Mouse (Mus musculus): ENCODE results near the gene Fam135a. TPM values are rescaled to one million over a fixed set of nuclear protein-coding genes. Genes with fewer than 3 reads are reported as not detected.

The Fam135a gene
- total RNA-seq (2012; rRNA removed) (not detected in 2 replicates), polyA plus RNA-seq (2012; ENCODE audit: insufficient read depth in 1 of 2, insufficient read length in 2 of 2, low read depth in 1 of 2, low replicate concordance in 2 of 2, missing spikeins in 1 of 2) (not detected)

- H3K79me2 ChIP-seq (ENCODE audit: control insufficient read depth, insufficient read depth, low read length, poor library complexity), result no peaks in the 10 kb centered on the region
- H3K9ac ChIP-seq (ENCODE audit: control insufficient read depth, low read depth, low read length, poor library complexity, severe bottlenecking), result no peak within 1 kb of the TSS
- no peaks in the 10 kb centered on the region for H3K36me3 ChIP-seq (ENCODE audit: control insufficient read depth in 1 of 2, insufficient read depth in 2 of 2, low read length in 2 of 2)
- H3K4me3 ChIP-seq (ENCODE audit: control insufficient read depth in 1 of 2, insufficient read depth in 1 of 2, low read depth in 2 of 2, low read length in 2 of 2), result no peak within 1 kb of the TSS
- H3K4me1 ChIP-seq (ENCODE audit: control insufficient read depth in 1 of 2, insufficient read depth in 2 of 2, low read length in 2 of 2), result no peaks in the 10 kb centered on the region
- no peaks in the 10 kb centered on the region for H3K9me3 ChIP-seq (replicated peaks; ENCODE audit: insufficient read depth, low read length)
- DNase-seq (ENCODE audit: low read depth, low spot score), result no peak
- H3K27me3 ChIP-seq (ENCODE audit: control insufficient read depth in 1 of 2, insufficient read depth in 2 of 2, low read length in 2 of 2), result no peaks in the 10 kb centered on the region; a peak in 1 of 4 replicates
- TF ChIP-seq MEF2A (IDR thresholded peaks at IDR 0.05; ENCODE audit: extremely low read depth, insufficient replicate concordance, low read depth, low read length, poor library complexity, severe bottlenecking), result no peak
- TF ChIP-seq POLR2AphosphoS2 (IDR thresholded peaks at IDR 0.05; ENCODE audit: low read length), result no peak
- no peak for TF ChIP-seq POLR2AphosphoS5 (IDR thresholded peaks at IDR 0.05; ENCODE audit: borderline replicate concordance, low read depth, low read length)
- no peak for TF ChIP-seq HCFC1 (IDR thresholded peaks at IDR 0.05; ENCODE audit: low read depth, low read length)
- TF ChIP-seq USF2 (IDR thresholded peaks at IDR 0.05; ENCODE audit: borderline replicate concordance in 1 of 2, insufficient read depth in 1 of 2, low read depth in 1 of 2, low read length in 2 of 2), result no peak
- no peak for TF ChIP-seq MYC (IDR thresholded peaks at IDR 0.05; ENCODE audit: low read depth, low read length)
- no peak for TF ChIP-seq TBP (IDR thresholded peaks at IDR 0.05; ENCODE audit: low read depth, low read length)
- no peak for TF ChIP-seq GATA1 (IDR thresholded peaks at IDR 0.05; ENCODE audit: low read depth, low read length)
- no peak for TF ChIP-seq MYB (IDR thresholded peaks at IDR 0.05; ENCODE audit: low read depth, low read length)
- no peak for TF ChIP-seq ZC3H11A (IDR thresholded peaks at IDR 0.05; ENCODE audit: low read depth, low read length)
- no peak for TF ChIP-seq CHD2 (IDR thresholded peaks at IDR 0.05; ENCODE audit: low read length)
- no peak for TF ChIP-seq UBTF (IDR thresholded peaks at IDR 0.05; ENCODE audit: borderline replicate concordance, insufficient read depth, low read depth, low read length)
- no peak for TF ChIP-seq SIN3A (IDR thresholded peaks at IDR 0.05; ENCODE audit: low read length)
- no peak for TF ChIP-seq JUND (IDR thresholded peaks at IDR 0.05; ENCODE audit: low read depth, low read length)
- TF ChIP-seq TAL1 (IDR thresholded peaks at IDR 0.05; ENCODE audit: low read length), result no peak
- H3K27ac ChIP-seq (ENCODE audit: control insufficient read depth, low read depth, low read length), result no peak within 1 kb of the TSS
Measured at GRCm38 (mm10) chr1:24099926-24100869, at the start of gene Fam135a. TSS of gene Fam135a (minus strand) at chr1:24100341.

DNA sequence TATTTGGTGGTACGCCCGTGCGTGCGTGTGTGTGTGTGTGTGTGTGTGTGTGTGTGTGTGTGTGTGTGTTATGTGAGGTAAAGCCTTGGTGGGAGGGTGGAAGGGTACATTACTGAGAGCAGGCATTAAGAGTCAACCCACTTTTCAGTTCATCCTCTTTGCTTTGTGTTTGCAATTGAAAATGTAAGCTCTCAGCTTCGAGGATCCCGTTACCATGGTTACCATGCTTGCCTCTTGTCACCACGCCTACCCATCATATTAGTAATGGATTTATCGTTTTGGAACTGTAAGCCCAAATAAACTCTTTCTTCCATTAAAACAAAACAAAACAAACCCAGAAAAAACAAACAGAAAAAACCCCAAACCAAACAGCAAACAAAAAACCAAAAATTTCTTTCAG lies 43.4 kb upstream of the Fam135a start:
- H3K36me3 ChIP-seq (ENCODE audit: control insufficient read depth in 1 of 2, insufficient read depth in 2 of 2, low read length in 2 of 2), result no peaks in the 10 kb centered on the region

More for the DNA sequence above, 43.4 kb upstream of the Fam135a start:
- no peaks in the 10 kb centered on the region for H3K9me3 ChIP-seq (replicated peaks; ENCODE audit: insufficient read depth, low read length)
- no peaks in the 10 kb centered on the region for H3K27me3 ChIP-seq (ENCODE audit: control insufficient read depth in 1 of 2, insufficient read depth in 2 of 2, low read length in 2 of 2)
- H3K4me1 ChIP-seq (ENCODE audit: control insufficient read depth in 1 of 2, insufficient read depth in 2 of 2, low read length in 2 of 2), result no peaks in the 10 kb centered on the region
- no peak for DNase-seq (ENCODE audit: low read depth, low spot score)
- TF ChIP-seq ZNF384 (IDR thresholded peaks at IDR 0.05; ENCODE audit: low read depth, low read length), result no peak
- no peak for TF ChIP-seq ZMIZ1 (IDR thresholded peaks at IDR 0.05; ENCODE audit: low read depth, low read length)
- no peak for TF ChIP-seq TBP (IDR thresholded peaks at IDR 0.05; ENCODE audit: low read depth, low read length)
- TF ChIP-seq UBTF (IDR thresholded peaks at IDR 0.05; ENCODE audit: borderline replicate concordance, insufficient read depth, low read depth, low read length), result no peak
- TF ChIP-seq BHLHE40 (IDR thresholded peaks at IDR 0.05; ENCODE audit: borderline replicate concordance, low read depth, low read length), result no peak
- no peak for TF ChIP-seq MYB (IDR thresholded peaks at IDR 0.05; ENCODE audit: low read depth, low read length)
- TF ChIP-seq POLR2A (IDR thresholded peaks at IDR 0.05; ENCODE audit: control insufficient read depth in 1 of 2, insufficient read depth in 1 of 2, low read depth in 1 of 2, low read length in 2 of 2, poor library complexity in 1 of 2), result no peak
- TF ChIP-seq POLR2AphosphoS2 (IDR thresholded peaks at IDR 0.05; ENCODE audit: low read length), result no peak
- TF ChIP-seq SIN3A (IDR thresholded peaks at IDR 0.05; ENCODE audit: low read length), result no peak
- TF ChIP-seq ZKSCAN1 (IDR thresholded peaks at IDR 0.05; ENCODE audit: low read depth, low read length), result no peak
- no peak for TF ChIP-seq USF1 (IDR thresholded peaks at IDR 0.05; ENCODE audit: low read depth, low read length)
- TF ChIP-seq NELFE (IDR thresholded peaks at IDR 0.05; ENCODE audit: low read depth, low read length), result no peak
- no peak overlapping the region for H3K9ac ChIP-seq (ENCODE audit: control insufficient read depth, low read depth, low read length, poor library complexity, severe bottlenecking)
- no peak overlapping the region for H3K4me3 ChIP-seq (ENCODE audit: control insufficient read depth in 1 of 2, insufficient read depth in 1 of 2, low read depth in 2 of 2, low read length in 2 of 2)
- H3K79me2 ChIP-seq (ENCODE audit: control insufficient read depth, insufficient read depth, low read length, poor library complexity), result no peaks in the 10 kb centered on the region
- no peak overlapping the region for H3K27ac ChIP-seq (ENCODE audit: control insufficient read depth, low read depth, low read length)
